ENCODE assay signal across 8 mouse cellular contexts in the genomic region with DNA sequence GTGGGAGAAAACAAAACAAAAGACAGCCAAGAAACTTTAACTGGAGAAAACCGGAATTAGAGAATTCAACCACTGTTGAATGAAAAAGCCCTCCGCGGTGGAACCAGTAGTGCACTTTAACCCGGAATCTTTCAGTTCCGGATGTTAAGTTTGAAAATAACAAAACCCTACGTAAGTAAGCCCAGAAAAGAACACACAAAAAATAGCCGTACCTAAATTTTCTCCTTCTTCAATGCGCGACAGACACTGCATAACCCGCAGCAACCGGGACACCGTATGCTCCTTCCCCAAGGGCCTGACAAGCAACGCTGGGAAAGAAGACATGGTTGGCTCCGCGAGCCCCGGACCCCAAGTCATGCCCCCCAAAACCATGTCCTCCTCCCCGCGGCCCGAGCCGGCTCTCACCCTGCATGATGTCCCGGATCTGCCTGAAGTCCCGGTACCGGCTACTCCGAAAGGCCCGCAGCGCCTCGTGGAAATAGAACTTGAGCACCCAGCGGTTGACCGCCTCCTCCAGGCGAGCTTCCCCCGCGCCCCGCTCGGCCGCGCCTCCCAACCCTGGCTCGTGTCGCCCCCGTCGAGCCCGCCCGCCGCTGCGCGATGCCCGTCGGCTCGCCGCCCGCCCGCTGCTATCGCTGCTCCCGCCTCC. TPM values are rescaled to one million over a fixed set of nuclear protein-coding genes. Genes with fewer than 3 reads are reported as not detected.
DNase-seq lines count a peak whose midpoint lies in the region; ATAC-seq lines count a peak whose summit lies in the region.

No protein-coding gene starts in this region.

- peaks cover 14% of the 10 kb centered on the region for H3K4me1 ChIP-seq in kidney, embryonic 14.5 days (ENCODE audit: control insufficient read depth, insufficient read depth, low read length)
- H3K4me1 ChIP-seq in embryonic facial prominence, embryonic 14.5 days (ENCODE audit: control insufficient read depth, insufficient read depth, low read length): peaks cover 10% of the 10 kb centered on the region
- no peaks in the 10 kb centered on the region; the same call in 1 of the 2 replicates for H3K4me1 ChIP-seq in limb, embryonic 11.5 days (ENCODE audit: control insufficient read depth, insufficient read depth, low read length)
- H3K4me1 ChIP-seq in neural tube, embryonic 15.5 days: peaks cover 32% of the 10 kb centered on the region

- DNase-seq in kidney, adult 11 months: no peak
- peak; percentile 52 for DNase-seq in ES-CJ7 (ENCODE audit: low read depth, low spot score)
- DNase-seq in embryonic facial prominence, embryonic 14.5 days (ENCODE audit: low spot score): peak; percentile 42
- no peak for DNase-seq in limb, embryonic 11.5 days (ENCODE audit: low spot score)
- DNase-seq in layer of hippocampus, adult 9-11 months: no peak
- DNase-seq in left cerebral cortex, adult 9 months (ENCODE audit: low spot score in 2 of 2): no peak

- ATAC-seq in kidney, embryonic 14.5 days (ENCODE audit: low FRiP score, low TSS enrichment): peak; percentile 74; the same call in 1 of the 2 replicates
- peak; percentile 78 for ATAC-seq in embryonic facial prominence, embryonic 14.5 days (ENCODE audit: low read depth)
- ATAC-seq in limb, embryonic 11.5 days (ENCODE audit: insufficient number of reproducible peaks, low FRiP score, low TSS enrichment, low read depth): peak; percentile 74; the same call in 1 of the 2 replicates
- ATAC-seq in neural tube, embryonic 15.5 days (ENCODE audit: low FRiP score): peak; percentile 39; the same call in 1 of the 2 replicates

- peak overlapping the region; percentile 71 for H3K4me3 ChIP-seq in kidney, embryonic 14.5 days (ENCODE audit: low read length)
- peak overlapping the region; percentile 88 for H3K4me3 ChIP-seq in embryonic facial prominence, embryonic 14.5 days (ENCODE audit: low read depth, low read length)
- H3K4me3 ChIP-seq in limb, embryonic 11.5 days (ENCODE audit: low read depth, low read length): peak overlapping the region; percentile 85
- H3K4me3 ChIP-seq in neural tube, embryonic 15.5 days (replicated peaks): peak overlapping the region; percentile 86

- peak overlapping the region; percentile 72 for H3K4me2 ChIP-seq in kidney, embryonic 14.5 days (replicated peaks; ENCODE audit: low read depth, low read length)
- peak overlapping the region; percentile 74 for H3K4me2 ChIP-seq in embryonic facial prominence, embryonic 14.5 days (ENCODE audit: low read depth, low read length)
- peak overlapping the region; percentile 43 for H3K4me2 ChIP-seq in limb, embryonic 11.5 days (ENCODE audit: low read depth, severe bottlenecking)
- H3K4me2 ChIP-seq in neural tube, embryonic 15.5 days: peak overlapping the region; percentile 70

- H3K9me3 ChIP-seq in kidney, embryonic 14.5 days (ENCODE audit: control insufficient read depth, low read length): no peaks in the 10 kb centered on the region
- H3K9me3 ChIP-seq in embryonic facial prominence, embryonic 14.5 days (ENCODE audit: control insufficient read depth, low read length): no peaks in the 10 kb centered on the region
- H3K9me3 ChIP-seq in limb, embryonic 11.5 days (ENCODE audit: control insufficient read depth, low read length): no peaks in the 10 kb centered on the region
- no peaks in the 10 kb centered on the region for H3K9me3 ChIP-seq in neural tube, embryonic 15.5 days (replicated peaks)

- H3K36me3 ChIP-seq in kidney, embryonic 14.5 days (ENCODE audit: control insufficient read depth, insufficient read depth, low read length): peaks cover 31% of the 10 kb centered on the region
- peaks cover 27% of the 10 kb centered on the region for H3K36me3 ChIP-seq in embryonic facial prominence, embryonic 14.5 days (ENCODE audit: control insufficient read depth, insufficient read depth, low read length)
- H3K36me3 ChIP-seq in limb, embryonic 11.5 days (ENCODE audit: control insufficient read depth, insufficient read depth, low read length): peaks cover 4% of the 10 kb centered on the region; the same call in 1 of the 2 replicates
- H3K36me3 ChIP-seq in neural tube, embryonic 15.5 days: peaks cover 16% of the 10 kb centered on the region

- no peaks in the 10 kb centered on the region for H3K27me3 ChIP-seq in kidney, embryonic 14.5 days (ENCODE audit: control insufficient read depth, insufficient read depth, low read length)
- H3K27me3 ChIP-seq in embryonic facial prominence, embryonic 14.5 days (replicated peaks; ENCODE audit: control insufficient read depth, insufficient read depth, low read length): no peaks in the 10 kb centered on the region
- H3K27me3 ChIP-seq in limb, embryonic 11.5 days (ENCODE audit: control insufficient read depth, insufficient read depth, low read length): no peaks in the 10 kb centered on the region
- no peaks in the 10 kb centered on the region for H3K27me3 ChIP-seq in neural tube, embryonic 15.5 days (replicated peaks)

- under 1% methylated on average over 46 of the region's 53 CpGs for WGBS in kidney, embryonic 14.5 days
- WGBS in embryonic facial prominence, embryonic 14.5 days: under 1% methylated on average over 25 of the region's 53 CpGs
- under 1% methylated on average over 53 of the region's 53 CpGs for WGBS in limb, embryonic 11.5 days
- WGBS in neural tube, embryonic 15.5 days: under 1% methylated on average over 50 of the region's 53 CpGs

- H3K9ac ChIP-seq in kidney, embryonic 14.5 days (ENCODE audit: low read depth, low read length): peak overlapping the region; percentile 87
- peak overlapping the region; percentile 94 for H3K9ac ChIP-seq in embryonic facial prominence, embryonic 14.5 days (ENCODE audit: low read depth, low read length)
- peak overlapping the region; percentile 93 for H3K9ac ChIP-seq in limb, embryonic 11.5 days (ENCODE audit: low read length)
- peak overlapping the region; percentile 89 for H3K9ac ChIP-seq in neural tube, embryonic 15.5 days (replicated peaks)

- peak overlapping the region; percentile 77 for H3K27ac ChIP-seq in kidney, embryonic 14.5 days (ENCODE audit: low read depth, low read length)
- H3K27ac ChIP-seq in embryonic facial prominence, embryonic 14.5 days (replicated peaks; ENCODE audit: low read depth, low read length): peak overlapping the region; percentile 93
- peak overlapping the region; percentile 68 for H3K27ac ChIP-seq in limb, embryonic 11.5 days (replicated peaks; ENCODE audit: low read depth, low read length)
- peak overlapping the region; percentile 91 for H3K27ac ChIP-seq in neural tube, embryonic 15.5 days (replicated peaks)

RNA-seq across cellular contexts. Expression of gene Terf2, which starts 0.5 kb away (rescaled TPM):
- polyA plus RNA-seq in kidney, embryonic 14.5 days (2014; fragmentation: Nextera tagmentation; extraction: Ambion mirVana): 15.8 and 19.2 TPM in 2 replicates
- polyA plus RNA-seq in embryonic facial prominence, embryonic 14.5 days (2014; fragmentation: Nextera tagmentation; extraction: Ambion mirVana): 14.8 and 15.1 TPM in 2 replicates
- polyA plus RNA-seq in limb, embryonic 11.5 days (2014; fragmentation: Nextera tagmentation; extraction: Ambion mirVana): 16.5 and 18.8 TPM in 2 replicates
- polyA plus RNA-seq in neural tube, embryonic 15.5 days (2015; fragmentation: Nextera tagmentation; extraction: Ambion mirVana): 23.9 and 27.4 TPM in 2 replicates

RNA-seq across cellular contexts. Expression of gene Tmed6, which starts 30.4 kb away (rescaled TPM):
- polyA plus RNA-seq in kidney, embryonic 14.5 days (2014; fragmentation: Nextera tagmentation; extraction: Ambion mirVana): 22.5 and 31.9 TPM in 2 replicates
- not detected in 2 replicates for polyA plus RNA-seq in embryonic facial prominence, embryonic 14.5 days (2014; fragmentation: Nextera tagmentation; extraction: Ambion mirVana)
- not detected in 2 replicates for polyA plus RNA-seq in limb, embryonic 11.5 days (2014; fragmentation: Nextera tagmentation; extraction: Ambion mirVana)
- 0.64 TPM in 1 of 2 replicates, not detected in the other for polyA plus RNA-seq in neural tube, embryonic 15.5 days (2015; fragmentation: Nextera tagmentation; extraction: Ambion mirVana)

RNA-seq across cellular contexts. Expression of gene Nip7, which starts 39.2 kb away (rescaled TPM):
- polyA plus RNA-seq in kidney, embryonic 14.5 days (2014; fragmentation: Nextera tagmentation; extraction: Ambion mirVana): 110 and 140 TPM in 2 replicates
- 97.3 and 98.4 TPM in 2 replicates for polyA plus RNA-seq in embryonic facial prominence, embryonic 14.5 days (2014; fragmentation: Nextera tagmentation; extraction: Ambion mirVana)
- polyA plus RNA-seq in limb, embryonic 11.5 days (2014; fragmentation: Nextera tagmentation; extraction: Ambion mirVana): 119 and 126 TPM in 2 replicates
- polyA plus RNA-seq in neural tube, embryonic 15.5 days (2015; fragmentation: Nextera tagmentation; extraction: Ambion mirVana): 59.3 and 72.9 TPM in 2 replicates

RNA-seq across cellular contexts. Expression of gene Cog8, which starts 39.4 kb away (rescaled TPM):
- 32.4 and 38.8 TPM in 2 replicates for polyA plus RNA-seq in kidney, embryonic 14.5 days (2014; fragmentation: Nextera tagmentation; extraction: Ambion mirVana)
- 32.8 and 39.0 TPM in 2 replicates for polyA plus RNA-seq in embryonic facial prominence, embryonic 14.5 days (2014; fragmentation: Nextera tagmentation; extraction: Ambion mirVana)
- 42.2 and 42.7 TPM in 2 replicates for polyA plus RNA-seq in limb, embryonic 11.5 days (2014; fragmentation: Nextera tagmentation; extraction: Ambion mirVana)
- 42.6 and 44.3 TPM in 2 replicates for polyA plus RNA-seq in neural tube, embryonic 15.5 days (2015; fragmentation: Nextera tagmentation; extraction: Ambion mirVana)

RNA-seq across cellular contexts. Expression of gene Pdf, which starts 47.4 kb away (rescaled TPM):
- 48.9 and 62.0 TPM in 2 replicates for polyA plus RNA-seq in kidney, embryonic 14.5 days (2014; fragmentation: Nextera tagmentation; extraction: Ambion mirVana)
- 30.5 and 31.7 TPM in 2 replicates for polyA plus RNA-seq in embryonic facial prominence, embryonic 14.5 days (2014; fragmentation: Nextera tagmentation; extraction: Ambion mirVana)
- polyA plus RNA-seq in limb, embryonic 11.5 days (2014; fragmentation: Nextera tagmentation; extraction: Ambion mirVana): 53.7 and 54.2 TPM in 2 replicates
- 43.5 and 44.1 TPM in 2 replicates for polyA plus RNA-seq in neural tube, embryonic 15.5 days (2015; fragmentation: Nextera tagmentation; extraction: Ambion mirVana)

Comparison
In these comparisons a context has a peak if more than half of its experiments do, and no peak if none do; other contexts are left out.
1. DNase-seq: peak in ES-CJ7 (single experiment) and embryonic facial prominence, embryonic 14.5 days (single experiment); none in kidney, adult 11 months (single experiment), limb, embryonic 11.5 days (single experiment), layer of hippocampus, adult 9-11 months (single experiment) and left cerebral cortex, adult 9 months (0 of 2).
2. RNA of gene Tmed6, which starts 30.4 kb away (polyA plus RNA-seq): 22.5 to 31.9 TPM in kidney, embryonic 14.5 days; not detected in limb, embryonic 11.5 days, not detected in embryonic facial prominence, embryonic 14.5 days and 0.64 TPM in neural tube, embryonic 15.5 days; every median in the first group is over 10 times any median in the second.
3. Peak in every context shown above with its lines, with median percentiles within 50 percentile points of each other: ATAC-seq, H3K27ac ChIP-seq, H3K4me2 ChIP-seq, H3K4me3 ChIP-seq and H3K9ac ChIP-seq.